Mouse (Mus musculus): ENCODE data around the gene Gm44511.
"Not testable (repeated sequence)": the region's sequence is repeated elsewhere in the genome, so short reads cannot be mapped to it uniquely, and the experiment has no call there.

Gm44511 gene

DNA sequence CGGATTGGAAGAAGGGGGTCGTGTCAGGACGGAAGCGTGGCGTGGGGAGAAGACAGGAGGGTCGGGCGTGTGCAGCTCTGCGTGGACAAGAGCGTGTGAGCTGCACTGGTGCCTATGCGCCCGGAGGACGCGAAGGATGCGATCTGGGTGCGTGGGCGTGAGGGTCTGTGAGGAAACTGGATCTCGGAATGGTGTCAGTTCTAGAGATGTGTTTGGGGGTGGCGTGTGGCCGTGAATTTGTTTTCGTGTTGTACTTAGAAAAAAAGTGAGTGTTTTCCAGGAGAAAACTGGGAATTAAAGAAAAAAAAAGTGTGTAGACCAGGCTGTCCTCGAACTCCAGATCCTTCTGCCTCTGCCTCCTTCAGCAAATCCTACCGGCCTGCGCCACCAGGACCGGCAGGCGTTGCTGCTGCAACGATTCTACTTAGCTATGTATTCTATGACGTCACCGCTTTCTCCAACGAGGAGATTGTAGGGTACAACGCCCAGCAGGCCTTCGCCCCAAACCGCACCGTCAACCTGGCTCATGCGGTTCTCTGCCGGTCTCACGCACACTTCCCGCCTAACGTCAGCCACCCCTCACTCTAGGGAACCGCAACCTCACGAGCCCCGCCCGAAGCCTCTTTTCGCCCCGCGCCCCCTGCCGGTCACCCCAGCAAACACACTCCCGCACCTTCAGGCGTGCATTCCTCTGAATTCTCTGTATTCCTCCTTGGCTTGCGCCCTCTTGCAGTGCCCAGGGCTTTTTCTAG lies 26.8 kb downstream of the Gm44511 start:
- DNase-seq (ENCODE audit: low spot score), result peak; percentile 81

DNA sequence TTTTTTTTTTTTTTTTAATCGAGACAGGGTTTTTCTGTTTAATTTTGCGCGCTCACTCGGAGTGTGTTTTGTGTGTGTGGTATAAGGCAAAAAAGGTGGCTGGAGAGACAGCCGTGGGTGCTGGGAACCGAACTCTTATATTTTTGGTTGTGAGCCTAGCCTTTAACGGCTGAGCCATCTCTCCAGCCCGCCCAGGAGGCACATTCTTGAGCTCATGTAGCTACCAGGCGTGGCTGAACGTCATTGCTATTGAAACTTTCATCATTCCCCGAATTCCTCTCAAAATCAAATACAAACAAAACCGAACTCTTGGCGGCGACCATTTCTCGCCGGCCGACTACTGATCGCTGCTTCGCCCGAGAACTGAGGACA lies 27.4 kb downstream of the Gm44511 start:
- peak; percentile 75 for DNase-seq (ENCODE audit: low spot score)

DNA sequence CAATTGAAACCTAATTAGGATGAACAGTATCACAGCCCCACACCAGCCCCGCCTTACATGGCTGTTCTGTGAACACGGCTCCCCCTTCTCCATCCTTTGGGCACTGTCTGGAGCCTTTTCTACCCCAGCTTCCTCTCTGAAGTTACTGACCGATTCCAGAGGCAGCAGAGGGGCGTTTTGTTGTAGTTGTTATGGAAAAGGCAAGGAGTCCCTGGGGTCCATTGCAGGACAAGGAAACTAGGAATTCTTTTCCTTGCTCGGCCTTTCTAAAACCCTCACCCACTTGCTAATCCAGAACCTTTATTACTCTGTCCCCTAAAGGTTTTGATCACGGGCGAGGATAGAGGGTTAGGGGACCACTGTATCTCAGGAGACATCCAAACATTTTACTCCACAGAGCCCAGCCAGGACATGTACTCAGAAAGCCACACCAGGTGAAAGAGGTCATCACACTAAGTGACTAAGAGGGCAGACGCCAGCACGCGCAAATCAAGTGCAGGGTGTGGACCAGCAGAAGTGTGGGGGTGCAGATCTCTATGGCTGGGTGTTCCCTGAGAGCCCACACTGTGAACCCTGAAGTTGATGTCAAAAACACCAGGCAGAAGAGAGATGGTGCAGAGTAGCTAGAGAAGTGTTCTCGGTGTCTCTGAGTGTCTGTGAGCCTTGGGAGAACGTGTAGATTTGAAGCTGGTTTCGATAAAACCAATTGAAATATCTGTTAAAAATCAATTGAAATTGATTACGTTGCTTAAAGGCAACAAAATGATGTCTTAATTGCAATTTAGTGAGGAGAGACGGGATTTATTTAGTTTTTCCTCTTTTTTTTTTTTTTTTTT lies 28.0 kb downstream of the Gm44511 start:
- no peak for DNase-seq (ENCODE audit: low spot score)

DNA sequence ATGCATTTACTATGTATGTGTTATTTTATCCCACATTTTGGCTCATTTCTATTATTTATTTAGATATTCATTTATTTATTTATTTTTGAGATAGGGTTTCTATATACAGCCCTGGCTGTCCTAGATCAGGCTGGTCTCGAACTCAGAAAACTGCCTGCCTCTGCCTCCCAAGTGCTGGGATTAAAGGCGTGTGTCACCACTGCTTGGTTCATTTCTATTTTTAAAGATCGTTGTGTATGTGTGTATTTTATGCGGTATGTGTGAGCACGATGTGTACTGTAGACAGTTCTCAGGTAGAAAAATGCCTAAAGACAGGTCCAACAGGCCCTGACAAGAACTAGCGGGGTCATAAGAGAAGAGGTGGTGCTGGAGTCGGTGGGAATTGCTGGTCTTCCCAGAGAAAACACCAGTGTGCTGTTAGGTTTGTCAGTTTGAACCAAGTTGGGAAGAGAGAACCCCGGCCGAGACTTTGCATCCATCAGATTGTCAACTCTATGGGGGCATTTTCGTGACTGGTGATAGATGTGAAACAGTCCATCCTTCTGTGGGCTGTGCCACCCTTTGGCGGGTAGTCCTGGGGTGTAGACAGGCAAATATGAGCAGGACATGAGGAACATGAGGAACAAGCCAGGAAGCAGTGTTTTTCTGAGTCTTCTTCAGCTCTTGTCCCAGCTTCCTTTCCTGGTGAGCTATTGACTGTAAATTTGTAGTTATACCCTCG lies 28.8 kb downstream of the Gm44511 start:
- DNase-seq (ENCODE audit: low spot score), result no peak

DNA sequence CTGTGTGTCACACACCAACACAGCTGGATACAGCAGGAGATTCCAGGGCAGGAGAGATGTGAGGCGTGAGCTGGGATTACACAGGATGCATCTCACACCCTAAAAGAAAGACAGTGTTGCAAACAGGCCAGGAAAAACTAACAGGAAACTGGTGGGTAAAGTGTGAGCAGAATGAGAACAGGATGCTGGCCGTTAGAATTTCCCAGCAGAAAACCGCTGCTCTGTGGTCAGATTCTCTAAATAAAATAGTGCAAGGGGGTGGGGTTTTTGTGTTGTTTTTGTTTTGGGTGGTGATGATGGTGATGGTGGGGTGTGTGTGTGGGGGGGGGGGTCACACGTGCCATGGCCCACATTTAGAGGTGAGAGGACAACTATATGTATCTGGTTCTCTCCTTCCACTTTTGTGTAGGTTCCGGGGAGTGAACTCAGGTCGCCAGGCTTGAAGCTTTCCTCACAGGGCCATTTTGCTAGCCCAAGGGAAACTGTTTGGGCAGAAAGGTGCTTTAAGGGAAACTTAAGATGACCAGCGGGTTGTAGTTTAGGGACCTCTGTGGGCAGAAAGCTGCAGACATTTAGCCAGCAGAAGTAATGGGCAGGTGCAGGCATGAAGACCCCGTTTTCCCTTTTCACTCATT lies 29.7 kb downstream of the Gm44511 start:
- DNase-seq (ENCODE audit: low spot score), result no peak

DNA sequence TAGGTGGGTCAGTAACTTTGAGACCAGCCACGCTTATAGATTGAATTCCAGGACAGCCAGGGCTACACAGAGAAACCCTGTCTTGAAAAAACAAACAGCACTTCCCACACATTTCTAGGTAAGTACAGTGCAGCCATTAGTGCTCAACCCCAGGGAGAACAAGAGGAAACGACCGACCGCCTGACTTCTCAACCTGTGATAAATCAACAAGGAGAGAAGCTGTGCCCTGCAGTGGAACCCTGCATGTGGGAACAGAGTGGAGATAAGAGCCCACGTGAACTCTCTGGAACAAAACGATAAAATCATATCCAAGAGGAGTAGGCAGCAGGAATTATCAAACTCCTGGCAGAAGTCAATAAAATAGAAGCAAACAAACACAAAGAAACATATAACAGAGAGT lies 32.4 kb downstream of the Gm44511 start:
- DNase-seq (ENCODE audit: low spot score), result no peak

DNA sequence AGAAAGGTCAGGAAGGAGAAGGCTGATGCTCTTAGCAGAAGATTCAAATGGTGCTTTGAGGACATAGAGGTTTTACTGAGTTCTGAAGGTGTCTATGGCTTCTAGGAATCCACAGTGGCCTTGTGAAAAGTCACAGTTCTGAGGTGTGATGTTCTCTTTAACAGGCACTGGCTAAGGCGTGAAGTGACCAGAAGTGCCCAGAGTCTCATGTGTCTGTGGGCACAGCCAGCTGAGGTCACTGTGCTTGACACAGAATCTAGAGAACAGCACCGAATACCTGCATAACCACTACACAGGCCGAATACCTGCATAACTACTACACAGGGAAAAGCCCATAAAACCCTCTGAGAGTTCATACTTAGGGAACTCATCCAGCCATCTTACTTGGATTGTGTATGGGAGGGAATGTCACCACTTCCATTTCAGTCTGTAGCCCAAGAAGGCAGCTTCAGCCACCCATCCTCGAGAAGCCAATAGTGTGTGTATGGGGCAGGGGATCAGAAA lies 35.6 kb downstream of the Gm44511 start:
- DNase-seq (ENCODE audit: low spot score), result not testable (repeated sequence)

DNA sequence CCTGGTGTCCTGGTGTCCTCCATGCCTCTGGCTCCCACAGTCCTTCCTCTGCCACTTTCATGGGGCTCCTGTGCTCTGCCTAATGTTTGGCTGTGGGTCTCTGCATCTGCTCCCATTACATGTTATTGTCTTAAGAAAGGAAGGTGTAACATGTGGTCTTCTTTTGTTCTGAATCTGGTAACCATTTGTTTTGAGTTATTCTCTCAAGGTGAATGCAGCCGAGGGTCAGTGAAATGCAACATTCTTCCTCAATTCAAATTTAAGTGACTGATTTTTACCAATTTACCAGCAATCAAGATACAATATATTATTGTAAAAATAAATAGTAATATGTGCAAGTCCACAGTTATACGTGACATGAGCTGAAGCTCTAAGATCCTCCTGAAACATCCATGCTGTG lies 37.0 kb downstream of the Gm44511 start, which contains the start of gene Klrb1c:
TSS of gene Klrb1c (minus strand) at position 101 of the 400 bp plus-strand sequence.
- DNase-seq (ENCODE audit: low spot score), result no peak

DNA sequence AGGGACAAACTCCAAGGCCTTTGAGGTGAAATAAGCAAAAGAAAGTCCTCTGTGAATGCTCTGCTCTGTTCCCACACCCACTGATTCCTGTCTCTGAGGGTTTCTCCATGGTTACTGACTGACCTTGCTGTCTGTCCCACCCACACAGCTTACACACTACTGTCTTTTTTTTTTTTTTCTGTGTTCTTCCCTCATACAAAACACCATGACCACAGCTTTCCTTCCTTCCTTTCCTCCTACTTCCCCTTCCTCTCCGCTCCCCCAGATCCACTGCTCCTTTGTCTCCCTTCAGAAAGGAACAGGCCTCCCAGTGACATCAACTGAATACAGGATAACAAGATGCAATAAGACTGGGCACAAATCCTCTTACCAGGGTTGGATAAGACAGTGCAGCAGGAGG lies 37.6 kb downstream of the Gm44511 start:
- DNase-seq (ENCODE audit: low spot score), result no peak

DNA sequence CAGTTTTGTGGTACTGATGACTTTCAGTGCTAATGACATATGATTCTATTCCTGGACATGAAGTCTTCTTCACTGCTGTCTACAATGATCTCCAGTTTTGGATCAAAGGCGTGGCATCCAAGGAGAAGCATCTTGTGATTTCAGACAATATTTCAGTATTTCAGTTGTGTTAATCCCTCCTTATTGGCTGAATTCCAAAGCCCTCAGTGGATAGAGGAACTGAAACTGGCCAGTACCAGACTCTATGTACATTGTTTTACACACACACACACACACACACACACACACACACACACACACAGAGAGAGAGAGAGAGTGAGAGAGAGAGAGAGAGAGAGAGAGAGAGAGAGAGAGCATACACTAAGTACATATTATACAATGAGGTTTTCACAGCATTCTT lies 39.7 kb downstream of the Gm44511 start:
- DNase-seq (ENCODE audit: low spot score), result not testable (repeated sequence)

DNA sequence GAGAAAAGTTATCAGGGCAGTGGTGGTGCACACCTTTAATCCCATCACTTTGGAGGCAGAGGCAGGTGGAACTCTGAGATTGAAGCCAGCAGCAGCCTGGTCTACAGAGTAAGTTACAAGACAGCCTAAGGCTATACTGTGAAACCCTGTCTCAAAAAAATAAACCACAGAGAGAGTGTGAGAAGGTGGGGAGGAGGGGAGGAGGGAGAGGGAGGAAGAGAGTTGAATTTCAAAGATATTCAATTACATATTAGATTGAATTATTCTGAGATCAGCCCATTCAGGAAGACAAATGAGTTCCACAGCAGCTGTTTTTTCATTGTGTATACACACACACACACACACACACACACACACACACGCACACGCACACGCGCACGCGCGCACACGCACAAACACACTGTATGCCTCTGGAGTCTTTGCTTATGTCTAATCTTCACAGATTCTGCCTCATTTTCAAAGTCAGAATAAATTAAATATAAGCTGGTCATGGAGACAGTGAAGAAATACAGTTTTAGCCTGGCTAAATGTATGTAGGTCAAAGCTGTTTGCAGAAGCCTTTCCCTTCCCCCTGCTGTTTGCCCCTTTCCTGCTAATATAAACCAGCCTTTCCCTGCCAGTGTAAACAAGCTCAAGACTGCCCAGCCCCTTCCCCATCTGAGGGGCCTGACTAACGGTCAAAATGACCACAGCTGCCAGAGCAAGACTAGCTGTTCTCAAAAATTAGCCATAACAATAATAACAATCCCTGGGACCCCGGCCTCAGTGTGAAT lies 56.4 kb downstream of the Gm44511 start:
- no peak for DNase-seq (ENCODE audit: low spot score)

DNA sequence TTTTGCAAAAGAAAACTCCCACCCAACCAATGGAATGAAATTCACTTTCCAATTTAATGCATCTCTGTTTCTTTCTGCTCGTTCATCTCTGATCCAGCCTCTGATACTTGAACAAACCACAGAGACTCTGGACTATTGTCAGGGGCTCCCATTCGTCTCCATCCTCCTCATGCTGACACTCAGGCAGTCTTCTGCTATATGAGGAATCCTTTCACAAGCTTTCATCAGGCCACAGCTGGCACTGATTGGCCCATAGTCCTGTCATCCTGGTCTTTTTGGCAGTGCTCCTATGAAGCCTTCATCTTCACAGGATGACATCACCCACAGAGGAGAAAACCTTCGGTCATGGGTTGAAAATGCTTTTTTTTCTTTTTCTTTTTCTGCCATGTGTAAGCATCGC lies 58.1 kb downstream of the Gm44511 start:
- DNase-seq (ENCODE audit: low spot score), result no peak

DNA sequence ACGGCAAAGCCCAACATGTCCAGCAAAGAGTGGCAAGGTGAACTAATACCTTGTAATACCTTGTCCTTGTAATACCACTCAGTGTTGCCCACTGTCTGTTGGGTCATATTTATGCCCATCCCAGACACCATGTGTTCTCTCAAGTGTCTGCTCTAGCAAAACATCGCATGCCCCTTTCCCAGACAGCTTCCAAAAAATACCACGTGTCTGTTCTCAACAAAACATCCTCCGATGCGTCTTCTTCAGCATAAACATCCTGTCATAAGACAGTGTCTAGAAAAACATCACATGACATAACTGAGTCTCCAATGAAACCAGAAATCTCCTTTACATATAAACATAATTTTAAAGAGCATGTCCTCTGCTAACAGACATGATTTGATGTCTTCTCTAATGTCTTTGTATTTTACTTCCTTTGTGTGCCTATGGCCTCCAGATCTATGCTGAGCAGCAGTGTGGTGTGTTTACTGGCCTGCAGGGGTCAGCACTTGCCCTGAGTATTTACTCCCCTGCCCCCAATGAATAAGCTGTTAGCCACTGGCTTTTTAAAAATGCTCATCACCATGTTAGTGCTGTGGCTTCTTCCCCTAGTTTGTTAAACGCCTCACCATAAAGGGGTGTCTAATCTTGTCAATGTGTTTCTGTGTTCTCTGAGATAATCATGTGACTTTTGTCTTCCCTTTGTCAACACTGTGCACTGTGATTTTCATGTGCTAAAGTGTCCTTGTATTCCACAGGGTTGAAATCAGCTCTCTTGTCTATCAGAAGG lies 59.4 kb downstream of the Gm44511 start:
- peak; percentile 28 for DNase-seq (ENCODE audit: low spot score)

DNA sequence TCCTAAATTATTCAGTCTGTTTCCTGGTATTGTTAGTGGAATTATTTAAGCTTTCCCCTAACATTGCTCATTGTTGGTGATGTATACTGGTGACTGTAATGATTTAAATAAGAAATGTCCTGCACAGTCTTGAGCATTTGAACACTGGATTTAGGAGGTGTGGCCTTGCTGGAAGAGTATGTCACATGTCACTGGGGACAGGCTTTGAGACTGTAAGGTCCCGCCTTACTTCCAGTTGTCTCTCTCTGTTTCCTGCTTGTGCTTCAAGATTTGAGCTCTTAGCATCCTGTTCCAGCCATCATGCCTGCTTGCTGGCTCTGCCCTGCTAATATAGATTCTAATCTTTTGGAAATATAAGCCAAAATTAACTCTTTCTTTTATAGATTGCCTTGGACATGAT lies 60.9 kb downstream of the Gm44511 start:
- no peak for DNase-seq (ENCODE audit: low spot score)

DNA sequence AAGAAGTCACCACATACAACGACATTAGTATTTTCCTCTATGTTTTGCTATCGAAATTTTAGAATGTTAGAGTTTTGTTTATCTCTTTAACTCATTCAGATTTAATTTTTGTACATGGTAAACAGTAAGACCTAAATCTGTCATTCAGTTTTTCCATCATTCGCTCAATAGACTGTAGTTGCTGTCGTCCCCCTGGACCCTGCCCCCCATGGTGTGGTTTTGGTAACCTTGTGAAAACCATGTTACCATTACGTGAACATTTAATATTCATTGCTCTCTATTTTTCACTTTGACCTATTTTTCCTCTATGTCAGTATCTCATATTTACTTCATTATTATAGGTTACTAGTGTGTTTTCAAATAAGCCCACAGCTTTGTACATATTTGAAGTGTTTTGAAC lies 61.5 kb downstream of the Gm44511 start:
- DNase-seq (ENCODE audit: low spot score), result no peak

DNA sequence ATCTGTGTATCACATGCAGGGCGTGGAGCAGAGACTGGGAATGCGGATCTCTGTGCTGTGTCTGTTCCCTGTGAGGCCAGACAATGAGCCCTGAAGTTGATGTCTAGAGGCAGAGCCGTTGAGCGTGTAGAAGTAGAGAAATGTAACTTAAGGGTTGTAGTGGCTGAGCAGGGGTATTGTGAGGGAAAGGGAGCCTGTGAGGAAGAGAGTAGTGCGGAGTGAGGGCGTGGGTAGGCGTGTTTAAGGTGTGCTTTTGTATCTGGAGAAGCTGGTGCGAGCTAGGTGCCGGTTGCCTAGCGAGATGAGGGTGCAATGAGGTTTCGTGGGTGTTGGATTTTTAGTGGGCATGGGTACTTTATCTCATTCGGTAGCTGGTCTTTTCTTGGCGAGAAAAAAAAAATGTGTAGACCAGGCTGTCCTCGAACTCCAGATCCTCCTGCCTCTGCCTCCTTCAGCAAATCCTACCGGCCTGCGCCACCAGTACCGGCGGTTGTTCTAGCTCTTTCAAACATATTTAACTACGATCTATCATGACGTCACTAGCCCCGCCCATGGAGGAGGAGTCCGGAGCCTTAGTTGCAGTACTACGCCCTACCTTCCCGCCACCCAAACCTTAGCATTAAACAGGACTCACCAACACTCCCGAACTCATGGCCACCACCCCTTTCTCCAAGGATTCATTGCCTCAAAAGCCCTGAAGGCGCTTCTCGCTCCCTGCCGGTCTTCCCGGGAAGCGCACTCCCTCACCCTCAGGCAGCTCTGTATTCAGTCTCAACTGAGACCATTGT lies 62.2 kb downstream of the Gm44511 start:
- peak; percentile 90 for DNase-seq (ENCODE audit: low spot score)

DNA sequence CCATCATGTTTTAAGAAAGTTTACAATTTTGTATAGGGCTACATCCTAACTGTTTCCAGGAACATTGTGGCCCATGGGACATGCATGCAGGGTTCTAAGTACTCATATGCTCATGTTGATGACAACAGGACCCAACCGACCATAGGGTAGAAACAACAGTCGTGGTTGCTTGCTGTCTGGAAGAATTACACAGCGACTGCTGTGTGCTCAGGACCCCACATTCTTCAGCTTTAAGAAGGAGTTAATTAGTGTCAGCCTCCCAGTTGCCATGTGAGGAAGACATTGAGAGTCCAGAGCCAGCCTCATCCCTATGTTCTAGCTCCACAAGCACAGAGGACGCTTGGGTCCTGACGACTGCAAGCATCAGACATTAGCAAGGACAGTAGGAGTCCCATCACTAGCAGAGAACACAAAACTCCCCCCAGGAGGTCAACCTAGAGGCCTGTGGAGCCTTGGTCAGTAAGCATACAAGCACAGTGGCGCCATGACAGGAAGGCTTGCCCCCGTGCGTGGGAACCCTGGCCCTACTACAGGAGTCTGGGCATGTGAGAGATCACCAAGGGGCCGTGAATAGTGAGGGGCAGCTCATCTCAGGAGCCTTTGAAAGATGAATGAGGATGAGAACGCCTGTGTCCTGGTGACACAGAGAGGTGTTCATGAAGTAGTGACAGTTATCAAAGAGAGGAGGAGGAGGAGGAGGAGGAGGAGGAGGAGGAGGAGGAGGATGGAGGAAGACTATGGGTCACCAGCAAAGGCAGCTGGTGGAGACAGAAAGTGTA lies 63.0 kb downstream of the Gm44511 start:
- not testable (repeated sequence) for DNase-seq (ENCODE audit: low spot score)

DNA sequence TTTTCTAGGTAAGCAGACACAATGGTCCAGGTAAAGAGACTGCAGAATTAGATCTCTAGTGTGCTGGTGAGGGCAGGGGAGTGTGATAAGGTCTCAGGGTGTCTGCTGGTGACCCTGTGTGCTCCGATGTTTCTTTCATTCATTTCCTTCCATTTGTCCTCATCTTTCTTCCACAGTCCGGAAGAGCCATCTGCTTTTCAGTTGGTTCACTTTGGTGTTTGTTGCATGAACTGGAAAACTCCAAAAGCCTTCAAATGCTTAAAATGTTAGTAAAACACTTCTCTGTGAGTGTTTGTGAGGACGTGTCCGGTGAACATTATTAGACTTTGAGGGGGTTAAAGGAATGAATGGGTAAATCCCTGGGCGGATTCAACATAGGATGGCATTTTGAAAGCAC lies 65.0 kb downstream of the Gm44511 start:
- no peak for DNase-seq (ENCODE audit: low spot score)

Data from ovary, postnatal 36 days (tissue).